Mouse (Mus musculus) ovary, adult 18-20 months (tissue): ENCODE results near the gene Dcun1d4.

ENCODE experiments used
- DNase-seq: peaks from one replicate; pipeline ENCODE4 v3.0.0; 2022; ENCODE audit warnings: low spot score, mixed read lengths

Dcun1d4 gene

DNA sequence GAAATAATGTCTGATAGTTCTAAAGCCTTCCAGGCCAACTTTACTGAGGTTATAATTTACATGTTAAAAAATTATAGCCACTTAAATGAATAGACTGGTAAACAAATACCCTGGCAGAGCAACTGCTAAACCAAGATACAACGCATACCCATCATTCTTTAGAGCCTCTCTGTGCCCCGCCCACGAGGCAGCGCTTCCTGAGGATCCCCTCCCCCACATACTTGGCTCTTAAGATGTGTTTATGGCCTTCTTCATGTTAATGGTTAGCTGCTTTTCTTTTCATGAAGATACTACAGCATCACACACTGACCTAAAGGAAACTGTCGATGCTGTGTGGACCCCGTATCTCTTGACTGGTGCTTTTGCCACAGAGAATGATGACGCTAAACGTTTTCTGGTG lies 17.8 kb downstream of the Dcun1d4 start:
- no peak for DNase-seq

GRCm38 (mm10) chr5:73500867-73501440 lies 20.2 kb downstream of the Dcun1d4 start:
- no peak for DNase-seq

DNA sequence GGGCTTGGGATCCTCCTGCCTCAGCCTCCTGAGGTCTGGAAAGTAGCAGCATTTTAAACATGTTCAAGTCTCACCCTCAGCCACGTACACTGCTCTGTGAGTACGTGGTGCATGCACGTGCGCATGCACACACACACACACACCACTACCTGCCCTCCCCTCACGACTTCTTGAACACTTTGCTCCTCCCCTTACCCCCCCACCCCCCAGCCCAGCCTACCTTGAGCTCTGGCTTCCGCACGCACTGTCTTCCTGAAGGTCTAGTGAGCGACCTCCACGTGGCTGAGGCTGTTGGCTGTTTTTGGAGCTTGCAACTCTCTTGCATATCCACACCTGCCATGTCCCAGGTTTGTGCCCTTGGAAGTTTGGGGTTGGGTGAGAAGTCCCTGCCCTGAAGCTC lies 21.6 kb downstream of the Dcun1d4 start:
- DNase-seq: no peak

DNA sequence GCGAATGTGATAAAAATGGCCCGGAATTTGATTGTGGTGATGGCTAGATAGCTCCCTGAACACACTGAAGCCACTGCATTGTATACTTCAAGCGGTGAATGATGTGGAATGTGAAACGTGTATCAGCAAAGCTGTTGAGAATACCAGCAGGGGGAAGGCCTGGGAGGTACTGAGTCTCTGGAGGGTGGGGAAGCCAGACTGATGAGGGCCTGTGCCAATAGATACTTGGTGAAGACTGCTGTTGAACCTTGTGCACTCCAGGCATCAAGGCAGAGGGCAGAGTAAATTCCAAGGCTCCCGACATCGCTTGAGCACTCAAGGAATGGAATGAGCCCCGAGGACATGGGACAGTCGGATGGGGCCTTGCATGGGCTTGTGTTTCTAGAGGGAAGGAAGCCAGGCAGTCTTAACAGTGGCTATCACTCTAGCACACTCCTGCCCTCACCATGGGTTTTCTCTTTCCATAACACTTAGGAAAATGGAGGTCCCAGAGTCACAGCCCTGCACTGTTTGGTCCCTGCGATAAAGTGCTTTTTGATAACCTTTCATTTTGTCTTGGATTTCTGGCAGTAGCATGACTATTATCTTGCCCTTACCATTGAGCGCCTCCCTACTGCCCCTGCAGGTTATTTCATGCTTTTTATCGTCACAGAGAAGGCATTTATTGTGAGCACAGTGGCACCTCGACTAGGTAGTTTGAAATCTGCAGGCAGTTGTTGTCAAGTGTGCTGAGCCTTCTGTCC lies 22.4 kb downstream of the Dcun1d4 start:
- DNase-seq: no peak

DNA sequence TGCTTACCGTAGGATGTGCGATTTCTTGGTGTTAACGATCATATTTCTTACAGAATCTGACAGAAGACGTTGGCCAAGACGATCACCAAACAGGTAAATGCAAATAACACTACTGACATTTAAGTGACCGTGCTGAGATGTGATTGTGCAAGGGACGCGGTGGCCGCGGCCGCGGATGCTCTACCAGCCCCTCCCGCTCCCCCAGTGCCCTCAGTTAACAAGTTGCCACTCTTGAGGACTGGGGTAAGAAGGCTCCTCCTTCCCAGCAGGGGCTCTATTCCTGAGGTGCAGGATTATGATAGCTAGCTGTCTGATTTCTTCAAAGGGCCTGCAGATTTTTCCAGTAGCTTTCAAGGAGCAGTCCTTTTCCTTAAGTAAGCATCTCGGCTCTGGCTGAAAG lies 30.3 kb downstream of the Dcun1d4 start:
- no peak for DNase-seq

DNA sequence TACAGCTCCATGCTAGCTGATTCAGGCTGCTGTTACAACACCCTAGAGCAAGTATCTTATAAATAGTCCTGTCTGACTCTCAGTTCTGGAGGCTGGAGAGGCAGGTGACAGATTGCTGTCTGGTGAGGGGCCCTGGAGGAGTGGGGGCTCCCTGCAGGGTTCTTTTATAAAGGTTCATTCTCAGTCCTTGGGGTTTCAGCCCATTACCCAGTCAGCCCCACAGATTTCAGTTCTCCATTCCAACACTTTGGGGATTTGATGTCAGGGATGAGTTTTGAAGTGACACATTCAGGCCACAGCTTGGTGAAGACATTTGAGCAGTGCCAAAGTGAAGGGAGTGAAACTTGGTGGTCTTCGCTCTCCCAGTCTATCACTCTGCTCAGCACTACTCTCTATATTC lies 31.4 kb downstream of the Dcun1d4 start:
- DNase-seq: no peak

DNA sequence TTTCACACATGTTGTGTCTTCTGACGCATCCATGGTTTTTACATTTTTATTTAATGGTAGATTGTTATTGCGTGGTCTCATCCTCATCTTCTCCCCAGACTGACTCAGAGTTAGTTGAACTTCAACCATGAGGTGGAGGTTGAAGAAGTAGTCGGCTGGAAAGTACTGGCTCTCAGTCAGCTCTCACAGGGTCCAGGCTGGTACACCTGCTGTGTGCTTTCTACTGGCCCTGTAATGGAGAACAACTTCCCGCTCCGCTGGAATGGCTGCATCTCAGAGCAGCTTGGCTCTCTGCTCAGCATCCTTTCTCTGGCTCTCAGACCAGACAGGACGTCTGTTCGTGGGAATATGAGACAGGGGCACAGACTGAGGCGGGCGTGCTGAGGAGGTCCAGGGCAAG lies 31.9 kb downstream of the Dcun1d4 start:
- DNase-seq: no peak

DNA sequence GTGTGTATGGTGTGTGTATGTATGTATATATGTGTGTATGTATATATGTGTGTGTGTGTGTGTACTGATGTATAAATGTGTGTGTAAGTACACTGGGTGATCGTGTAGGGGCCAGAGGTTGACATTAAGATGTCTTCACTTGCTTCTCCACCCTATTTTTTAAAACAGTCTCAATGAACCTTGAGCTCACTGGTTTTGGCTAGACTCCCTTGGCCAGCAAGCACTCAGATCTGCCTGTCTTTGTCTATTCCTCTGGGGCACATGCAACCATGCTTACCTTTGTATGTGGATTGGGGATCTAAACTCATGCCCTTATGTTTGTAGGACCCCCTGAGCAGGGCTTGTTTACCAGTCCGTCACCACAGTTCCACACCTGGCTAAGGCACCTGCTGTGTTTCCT lies 33.4 kb downstream of the Dcun1d4 start:
- DNase-seq: no peak

- DNase-seq: no peak
These were observed 36.5 kb downstream of the Dcun1d4 start for GRCm38 (mm10) chr5:73517299-73517698.

GRCm38 (mm10) chr5:73518424-73519211 lies 37.8 kb downstream of the Dcun1d4 start:
- DNase-seq: no peak

GRCm38 (mm10) chr5:73520787-73521186 lies 40.0 kb downstream of the Dcun1d4 start:
- no peak for DNase-seq

GRCm38 (mm10) chr5:73523227-73523626 lies 42.4 kb downstream of the Dcun1d4 start:
- no peak for DNase-seq

DNA sequence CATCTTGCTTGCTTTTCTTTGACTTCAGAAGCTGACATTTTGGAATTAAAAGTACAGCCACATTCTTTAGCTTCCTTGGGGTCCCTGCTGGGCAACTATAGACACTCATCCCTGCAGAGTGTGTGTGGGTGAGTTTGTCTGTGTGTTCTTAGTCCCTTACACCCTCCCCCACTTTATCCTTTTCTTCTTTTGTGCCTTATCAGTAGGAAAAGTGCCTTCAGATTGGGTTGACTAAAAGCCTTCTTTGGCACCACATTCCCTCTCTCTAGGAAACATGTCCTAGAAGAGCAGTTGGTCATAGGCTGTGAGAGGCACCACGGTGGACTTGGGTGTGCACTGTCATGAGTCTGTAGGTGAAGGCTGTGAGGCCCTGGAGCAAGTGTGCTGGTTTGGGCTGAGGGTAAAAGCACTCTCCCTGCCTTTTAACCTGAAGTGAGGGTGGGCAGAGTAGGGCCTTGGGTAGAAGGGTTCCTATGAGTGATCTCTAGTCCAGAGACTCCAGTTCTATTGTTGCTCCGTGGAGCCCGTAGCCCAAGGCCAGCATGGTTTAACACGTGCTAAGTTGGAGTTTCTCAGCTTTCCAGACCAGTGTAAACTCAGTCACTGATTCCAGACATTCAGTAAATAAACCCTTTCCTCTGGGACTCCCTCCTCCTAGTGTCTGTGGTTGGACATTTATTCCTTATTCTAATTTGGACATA lies 43.6 kb downstream of the Dcun1d4 start:
- DNase-seq: no peak

DNA sequence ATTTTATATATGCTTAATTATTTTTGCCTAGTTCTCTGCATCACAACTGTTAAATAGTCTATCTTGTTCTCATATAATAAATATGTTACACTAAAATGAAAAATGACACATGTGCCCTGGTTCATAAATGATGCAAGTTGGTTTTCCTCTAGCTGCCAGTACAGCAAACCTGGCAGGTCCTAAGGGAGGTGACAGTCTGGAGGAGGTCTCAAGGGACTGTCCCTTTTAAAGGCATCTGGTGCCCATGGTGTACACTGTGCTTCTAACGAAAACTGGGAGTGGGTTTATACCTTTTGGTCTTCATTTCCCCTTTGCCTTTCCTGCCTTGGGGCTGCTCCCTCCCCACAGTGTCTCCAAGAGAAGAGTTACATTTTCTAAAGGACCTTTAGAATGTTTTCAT lies 51.4 kb downstream of the Dcun1d4 start:
- no peak for DNase-seq

DNA sequence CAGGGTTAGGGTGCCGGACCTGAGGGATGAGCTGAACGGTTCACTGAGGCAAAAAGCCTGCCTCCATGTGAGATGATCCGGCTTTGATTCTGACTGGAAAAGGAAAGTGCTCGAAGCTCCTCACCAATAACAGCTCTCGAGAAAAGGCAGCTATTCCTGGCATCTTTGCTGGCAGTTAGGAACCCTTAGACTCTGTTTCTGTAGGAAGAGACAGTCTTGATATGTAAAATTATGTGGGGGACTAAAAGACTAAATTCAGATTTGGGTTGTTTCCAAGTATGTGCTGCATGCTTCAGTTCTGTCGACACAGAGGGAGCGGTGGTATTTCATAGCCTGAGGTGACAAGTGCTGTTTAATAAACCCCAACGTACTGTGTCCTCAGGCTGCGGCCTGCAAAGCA lies 52.1 kb downstream of the Dcun1d4 start:
- DNase-seq: no peak

DNA sequence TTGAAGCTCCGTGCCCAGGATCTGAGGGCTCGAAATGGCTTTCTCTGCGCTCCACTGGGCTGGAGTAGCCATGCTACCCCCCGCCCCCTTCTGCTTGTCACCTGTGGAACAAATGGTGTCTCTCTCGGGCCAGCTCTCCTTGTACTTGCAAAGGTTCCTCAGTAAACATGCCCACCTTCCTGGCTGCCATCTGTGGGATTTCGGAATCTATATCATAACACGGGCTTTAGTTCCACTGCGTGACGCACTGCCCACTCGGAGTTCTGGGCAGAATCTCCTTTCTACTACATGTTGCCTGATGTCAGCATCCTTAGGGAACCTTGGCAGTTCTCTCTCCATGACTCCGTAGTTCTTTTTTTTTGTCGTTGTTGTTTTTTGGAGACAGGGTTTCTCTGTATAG lies 56.9 kb downstream of the Dcun1d4 start:
- no peak for DNase-seq

DNA sequence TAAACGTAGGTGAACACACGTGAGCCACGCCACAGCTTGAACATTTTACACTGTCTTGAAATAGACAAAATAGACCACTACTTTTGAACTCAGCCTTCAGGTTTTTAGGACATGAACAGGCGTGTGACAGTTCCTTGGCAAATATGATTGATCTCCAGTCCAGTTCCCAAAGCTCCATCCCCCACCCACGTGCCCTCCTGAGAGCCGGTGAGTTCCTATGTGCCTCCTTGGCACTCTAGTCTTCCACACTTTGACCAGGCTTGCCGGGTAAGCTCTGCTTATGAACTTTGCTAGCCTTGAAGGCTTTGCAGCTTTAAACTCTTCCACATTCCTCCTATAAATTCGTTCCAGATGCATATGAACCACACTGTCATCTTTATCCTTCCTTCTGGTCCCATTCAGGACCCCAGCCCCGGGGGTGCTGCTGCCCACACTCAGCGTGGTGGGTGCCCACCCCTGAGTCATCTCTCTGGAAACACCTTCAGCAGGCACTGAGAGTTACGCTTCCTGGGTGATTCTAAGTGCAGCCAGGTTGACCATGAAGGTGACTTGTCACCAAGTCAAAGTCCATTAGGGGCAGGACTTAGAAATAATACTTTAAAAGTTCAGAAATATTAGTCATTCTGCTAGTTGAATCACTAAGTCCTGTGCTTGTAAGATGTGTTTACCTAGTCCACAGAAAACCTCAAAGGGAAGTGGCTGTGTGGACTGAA lies 57.9 kb downstream of the Dcun1d4 start:
- no peak for DNase-seq

DNA sequence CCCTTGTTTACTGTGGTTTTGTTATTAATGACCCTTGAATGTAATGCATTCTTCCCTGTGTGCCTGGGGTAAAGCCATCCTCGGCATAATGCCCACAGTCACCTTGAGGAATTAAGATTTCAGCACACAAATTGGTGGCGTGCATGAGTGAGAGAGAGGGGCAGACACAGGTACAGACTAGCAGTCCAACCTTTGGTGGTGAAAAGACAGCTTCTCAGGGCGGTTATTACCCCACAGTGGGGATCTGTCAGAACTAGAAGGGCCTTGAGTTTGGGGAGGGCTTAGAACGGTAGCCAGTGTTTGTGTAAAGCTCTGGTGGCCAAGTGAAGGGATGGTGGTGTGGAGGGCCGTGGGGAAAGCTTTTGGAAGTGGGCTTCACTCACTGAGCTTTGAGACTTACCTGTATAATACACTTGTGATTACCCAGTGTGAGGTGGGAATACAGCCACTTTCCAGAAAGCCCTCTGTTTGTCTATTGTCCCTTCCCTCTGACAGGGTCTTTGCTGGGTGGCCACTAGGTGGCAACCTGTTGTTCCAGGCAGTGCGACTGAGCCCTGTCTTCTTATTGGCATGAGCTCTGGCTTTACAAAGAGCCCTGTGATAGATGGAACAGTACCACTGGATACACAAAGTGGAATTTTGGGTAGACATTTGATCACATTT lies 59.2 kb downstream of the Dcun1d4 start:
- no peak for DNase-seq

GRCm38 (mm10) chr5:73540511-73540871 lies 59.7 kb downstream of the Dcun1d4 start:
- no peak for DNase-seq

GRCm38 (mm10) chr5:73544111-73544753 lies 63.4 kb downstream of the Dcun1d4 start:
- DNase-seq: no peak

GRCm38 (mm10) chr5:73545641-73546040 lies 64.8 kb downstream of the Dcun1d4 start:
- DNase-seq: no peak
